Mouse (Mus musculus) forebrain, embryonic 16.5 days (tissue): ENCODE data around the gene Itprid2. TPM values are rescaled to one million over a fixed set of nuclear protein-coding genes. Genes with fewer than 3 reads are reported as not detected.

Experiments used
- ATAC-seq: fragments of 200-750 bp; cut with Nextera tagmentation; 2 replicates; pipeline ENCODE4 v1.8.0; 2017; ENCODE audit warnings: mild to moderate bottlenecking, moderate library complexity
- H3K27ac ChIP-seq: fragments of 300-500 bp; sonication (generic); 2 replicates; pipeline ENCODE4 v1.5.1; 2014; ENCODE audit warnings: low read length, control low read depth
- H3K27me3 ChIP-seq: fragments of 300-500 bp; sonication (generic); replicated peaks from 2 replicates; pipeline ENCODE4 v1.6.1; 2014; ENCODE audit warnings: low read length; ENCODE audit not compliant: control insufficient read depth, insufficient read depth
- H3K36me3 ChIP-seq: fragments of 300-500 bp; sonication (generic); 2 replicates; pipeline ENCODE4 v1.6.1; 2014; ENCODE audit not compliant: control insufficient read depth, insufficient read depth
- H3K4me1 ChIP-seq: fragments of 300-500 bp; sonication (generic); replicated peaks from 2 replicates; pipeline ENCODE4 v1.6.1; 2014; ENCODE audit warnings: low read length; ENCODE audit not compliant: control insufficient read depth, insufficient read depth
- H3K4me2 ChIP-seq: fragments of 300-500 bp; sonication (generic); 2 replicates; pipeline ENCODE4 v1.6.1; 2014; ENCODE audit warnings: mild to moderate bottlenecking, low read length, control low read depth
- H3K4me3 ChIP-seq: fragments of 300-500 bp; sonication (generic); replicated peaks from 2 replicates; pipeline ENCODE4 v1.5.1; 2014; ENCODE audit warnings: mild to moderate bottlenecking, low read length, control low read depth
- H3K9ac ChIP-seq: fragments of 300-500 bp; sonication (generic); replicated peaks from 2 replicates; pipeline ENCODE4 v1.6.1; 2014; ENCODE audit warnings: low read depth, low read length, control low read depth
- H3K9me3 ChIP-seq: fragments of 300-500 bp; sonication (generic); 2 replicates; pipeline ENCODE4 v1.6.1; 2016; ENCODE audit warnings: low read length; ENCODE audit not compliant: control insufficient read depth
- WGBS: fragments of 180-500 bp; shearing (Covaris S2); extraction: QIAGEN DNeasy Blood & Tissue Kit; methylation state at CpG from one replicate; pipeline ENCODE4 v1.1.7; 2014; 5-methylcytosine and 5-hydroxymethylcytosine counted together
- polyA plus RNA-seq: library from polyadenylated mRNA; unstranded; fragments of >200 nt; fragmentation: Nextera tagmentation; extraction: Ambion mirVana; gene quantifications from 2 replicates; pipeline ENCODE4 v1.2.1, GENCODE M21; 2015

Itprid2 gene
- polyA plus RNA-seq, 1 experiment from 2014 or later = 4.7 TPM

DNA sequence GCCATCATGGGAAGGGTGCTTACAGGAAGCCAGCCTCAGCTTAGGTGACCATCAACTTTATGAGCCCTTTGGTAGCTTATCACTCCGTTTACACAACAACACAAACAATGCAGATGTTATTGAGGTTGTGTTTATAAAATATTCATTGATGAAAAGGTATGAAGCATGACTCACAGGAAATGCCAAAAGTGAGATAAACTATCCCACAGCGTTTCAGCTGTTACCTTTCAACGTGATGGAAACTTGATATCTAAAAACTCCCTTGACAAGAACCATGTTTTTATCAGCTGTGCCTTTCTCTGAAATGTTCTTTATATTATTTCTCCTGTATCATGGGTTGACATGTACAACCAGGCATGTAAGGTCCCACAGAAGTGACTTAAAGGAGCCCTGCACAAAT lies 55.7 kb downstream of the Itprid2 start:
- no peak for ATAC-seq
- Histone ChIP-seq H3K27me3 (no peaks in the 10 kb centered on the region), H3K27ac (no peak overlapping the region), H3K36me3 (no peaks in the 10 kb centered on the region), H3K4me1 (no peaks in the 10 kb centered on the region), H3K9ac (no peak overlapping the region), H3K4me3 (no peak overlapping the region), H3K4me2 (no peak overlapping the region), H3K9me3 (no peaks in the 10 kb centered on the region)
- 82% methylated on average over 3 of the region's 3 CpGs for WGBS

DNA sequence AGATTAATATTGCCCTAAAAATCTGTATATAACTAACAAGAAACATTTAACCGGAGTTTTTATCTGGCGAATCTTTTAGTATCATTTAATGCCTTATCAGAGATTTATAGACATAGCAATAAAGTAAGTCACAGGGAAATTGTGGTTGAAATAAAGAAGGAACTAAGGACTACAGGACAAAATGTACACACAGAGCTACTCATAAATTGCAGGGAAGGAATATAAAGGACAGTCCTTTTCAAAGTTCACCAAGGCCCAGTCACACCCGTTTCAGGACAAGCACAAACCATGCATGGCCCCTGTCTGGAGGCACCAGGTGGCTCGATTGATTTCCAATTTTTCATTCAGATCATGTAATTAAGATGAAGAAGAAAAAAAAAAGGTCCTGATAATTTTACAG lies 60.0 kb downstream of the Itprid2 start:
- H3K4me3 ChIP-seq = no peak overlapping the region
- no peaks in the 10 kb centered on the region for H3K27me3 ChIP-seq
- no peak overlapping the region for H3K4me2 ChIP-seq
- 93% methylated on average over 4 of the region's 4 CpGs for WGBS
- no peak overlapping the region for H3K27ac ChIP-seq
- H3K9me3 ChIP-seq = no peaks in the 10 kb centered on the region
- no peaks in the 10 kb centered on the region for H3K36me3 ChIP-seq
- ATAC-seq = no peak
- H3K4me1 ChIP-seq = no peaks in the 10 kb centered on the region
- H3K9ac ChIP-seq = no peak overlapping the region

GRCm38 (mm10) chr2:79695939-79696338 lies 60.8 kb downstream of the Itprid2 start:
- Histone ChIP-seq H3K4me1 (no peaks in the 10 kb centered on the region), H3K4me3 (no peak overlapping the region), H3K9ac (no peak overlapping the region), H3K27ac (no peak overlapping the region), H3K27me3 (no peaks in the 10 kb centered on the region), H3K4me2 (no peak overlapping the region), H3K9me3 (no peaks in the 10 kb centered on the region), H3K36me3 (no peaks in the 10 kb centered on the region)
- ATAC-seq = no peak
- WGBS = 96% methylated on average over 12 of the region's 12 CpGs

- H3K9ac ChIP-seq = no peak overlapping the region
- no peaks in the 10 kb centered on the region for H3K4me1 ChIP-seq
- no peaks in the 10 kb centered on the region for H3K36me3 ChIP-seq
- H3K27me3 ChIP-seq = no peaks in the 10 kb centered on the region
- no peak overlapping the region for H3K27ac ChIP-seq
- no peak overlapping the region for H3K4me2 ChIP-seq
- ATAC-seq = no peak
- WGBS = 90% methylated on average over 10 of the region's 10 CpGs
- H3K9me3 ChIP-seq = no peaks in the 10 kb centered on the region
- no peak overlapping the region for H3K4me3 ChIP-seq
These were observed 61.5 kb downstream of the Itprid2 start for GRCm38 (mm10) chr2:79696478-79697230.

GRCm38 (mm10) chr2:79698166-79698565 lies 63.0 kb downstream of the Itprid2 start:
- Histone ChIP-seq H3K27me3 (no peaks in the 10 kb centered on the region), H3K36me3 (no peaks in the 10 kb centered on the region), H3K9ac (no peak overlapping the region), H3K9me3 (no peaks in the 10 kb centered on the region), H3K27ac (no peak overlapping the region), H3K4me3 (no peak overlapping the region), H3K4me1 (no peaks in the 10 kb centered on the region), H3K4me2 (no peak overlapping the region)
- ATAC-seq = no peak
- WGBS = 74% methylated on average over 2 of the region's 2 CpGs

DNA sequence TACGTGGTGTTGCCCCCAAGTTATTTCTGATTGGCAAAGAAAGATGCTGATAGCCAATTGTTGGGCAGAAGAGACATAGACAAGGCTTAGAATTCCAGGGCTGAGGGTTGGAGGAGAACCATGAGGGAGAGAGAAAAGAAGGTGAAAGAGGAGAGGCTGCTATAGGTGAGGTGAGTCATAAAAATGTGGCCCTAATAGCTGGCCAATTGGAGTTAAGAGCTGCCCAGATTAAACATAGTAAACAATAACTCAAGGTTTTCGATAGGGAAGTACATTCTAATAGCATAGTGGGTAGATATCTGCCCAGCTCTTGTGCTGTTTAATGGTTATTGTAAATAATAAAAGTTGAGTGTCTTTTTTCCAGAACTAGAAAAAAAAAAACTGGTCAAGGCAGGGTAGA lies 69.6 kb downstream of the Itprid2 start:
- Histone ChIP-seq H3K27ac (no peak overlapping the region), H3K36me3 (no peaks in the 10 kb centered on the region), H3K4me1 (no peaks in the 10 kb centered on the region), H3K27me3 (no peaks in the 10 kb centered on the region), H3K4me3 (no peak overlapping the region), H3K4me2 (no peak overlapping the region), H3K9ac (no peak overlapping the region), H3K9me3 (no peaks in the 10 kb centered on the region)
- ATAC-seq = no peak
- 90% methylated on average over 2 of the region's 2 CpGs for WGBS

DNA sequence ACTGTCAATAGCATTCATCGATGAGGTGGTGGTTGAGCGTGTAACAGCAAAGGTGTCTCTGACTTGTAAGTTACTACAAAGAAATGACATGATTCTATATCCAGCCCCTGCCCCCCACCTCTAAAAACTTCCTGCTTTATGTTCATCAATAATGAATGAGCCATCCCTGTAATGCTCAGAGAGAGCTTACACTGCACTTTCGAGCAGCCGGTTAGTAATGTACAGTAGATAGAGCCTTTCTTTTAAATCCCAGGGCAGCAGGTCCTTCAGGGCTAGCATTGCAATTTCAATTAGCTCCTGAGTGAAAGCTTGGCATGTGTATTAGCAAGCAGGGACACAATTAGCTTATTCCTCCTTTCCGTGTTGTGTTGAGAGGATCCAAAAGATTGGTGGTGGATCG lies 72.4 kb downstream of the Itprid2 start, which contains the start of gene Ppp1r1c:
Gene Ppp1r1c, plus strand, starts transcription at position 206 of the 400 bp plus-strand sequence.
- H3K36me3 ChIP-seq = no peaks in the 10 kb centered on the region
- no peak within 1 kb of the TSS for H3K4me3 ChIP-seq
- H3K9me3 ChIP-seq = no peaks in the 10 kb centered on the region
- no peak within 1 kb of the TSS for H3K4me2 ChIP-seq
- H3K9ac ChIP-seq = no peak within 1 kb of the TSS
- H3K27me3 ChIP-seq = no peaks in the 10 kb centered on the region
- H3K27ac ChIP-seq = no peak within 1 kb of the TSS
- no peaks in the 10 kb centered on the region for H3K4me1 ChIP-seq
- ATAC-seq = no peak
- 63% methylated on average over 6 of the region's 6 CpGs for WGBS

GRCm38 (mm10) chr2:79713662-79714091 lies 78.5 kb downstream of the Itprid2 start:
- Histone ChIP-seq H3K9ac (no peak overlapping the region), H3K4me2 (no peak overlapping the region), H3K9me3 (no peaks in the 10 kb centered on the region), H3K4me3 (no peak overlapping the region), H3K27me3 (no peaks in the 10 kb centered on the region), H3K27ac (no peak overlapping the region), H3K4me1 (no peaks in the 10 kb centered on the region), H3K36me3 (no peaks in the 10 kb centered on the region)
- no peak for ATAC-seq
- WGBS = 89% methylated on average over 3 of the region's 3 CpGs

DNA sequence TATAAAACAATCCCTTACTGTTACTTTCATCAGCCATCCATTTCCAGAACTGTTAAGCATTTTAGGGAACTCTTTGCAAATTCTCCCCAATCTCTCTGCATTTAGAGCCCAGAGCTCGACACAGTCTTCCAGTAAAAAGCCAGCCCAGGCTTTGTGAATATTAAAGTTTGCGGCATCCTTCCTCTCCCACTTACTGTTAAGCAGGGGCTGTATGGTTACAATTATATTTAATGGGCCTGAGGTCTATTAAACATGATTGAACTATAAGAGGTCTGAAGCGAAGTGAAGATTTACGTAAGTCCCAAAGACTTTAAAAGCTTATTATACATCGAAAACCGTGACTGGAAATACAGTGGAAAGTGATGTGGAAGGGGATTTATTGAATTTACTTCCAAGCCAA lies 79.6 kb downstream of the Itprid2 start:
- Histone ChIP-seq H3K4me1 (no peaks in the 10 kb centered on the region), H3K9ac (no peak overlapping the region), H3K27ac (no peak overlapping the region), H3K9me3 (no peaks in the 10 kb centered on the region), H3K4me2 (no peak overlapping the region), H3K27me3 (no peaks in the 10 kb centered on the region), H3K36me3 (no peaks in the 10 kb centered on the region), H3K4me3 (no peak overlapping the region)
- 79% methylated on average over 6 of the region's 6 CpGs for WGBS
- no peak for ATAC-seq

DNA sequence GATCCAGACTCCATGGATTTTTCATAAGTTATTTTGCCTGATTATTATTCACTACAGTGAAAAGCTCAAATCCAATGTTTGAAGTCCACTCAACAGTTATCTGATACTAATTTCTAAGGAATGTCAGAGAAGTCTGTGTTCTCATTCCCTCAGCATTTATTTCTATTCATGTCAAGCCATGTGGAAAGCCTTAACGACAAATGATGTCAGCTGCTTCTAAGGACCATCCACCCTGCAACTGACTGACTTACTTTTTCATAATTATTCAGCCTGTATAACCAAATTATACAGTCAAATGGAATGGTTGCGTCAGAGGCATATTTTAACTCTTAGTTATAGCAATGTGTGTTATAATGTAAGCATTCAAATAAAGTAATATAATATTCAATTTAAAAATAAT lies 80.8 kb downstream of the Itprid2 start:
- no peaks in the 10 kb centered on the region for H3K36me3 ChIP-seq
- no peak overlapping the region for H3K9ac ChIP-seq
- H3K27me3 ChIP-seq = no peaks in the 10 kb centered on the region
- no peak overlapping the region for H3K27ac ChIP-seq
- 9% methylated on average over 2 of the region's 2 CpGs for WGBS
- H3K9me3 ChIP-seq = no peaks in the 10 kb centered on the region
- ATAC-seq = 0 out of 2 replicates have a peak, but pooled peaks have one; percentile 23
- no peak overlapping the region for H3K4me2 ChIP-seq
- no peak overlapping the region for H3K4me3 ChIP-seq
- no peaks in the 10 kb centered on the region for H3K4me1 ChIP-seq
